Mouse (Mus musculus) v-Abl transformed pro-B cells (cell line): ENCODE measurements around the gene Epas1.

Source experiments
- in situ Hi-C, 2 experiments: fragments of 400-800 bp; cut with MboI; formaldehyde crosslinking; loops; one replicate each; pipeline ENCODE4 v1.15.1; 2025; ENCODE audit not compliant: unreplicated experiment in 2 of 2

Epas1 gene

GRCm38 (mm10) chr17:86784405-86784977 lies 31.0 kb downstream of the Epas1 start:
- in situ Hi-C loops, result no loop called here

DNA sequence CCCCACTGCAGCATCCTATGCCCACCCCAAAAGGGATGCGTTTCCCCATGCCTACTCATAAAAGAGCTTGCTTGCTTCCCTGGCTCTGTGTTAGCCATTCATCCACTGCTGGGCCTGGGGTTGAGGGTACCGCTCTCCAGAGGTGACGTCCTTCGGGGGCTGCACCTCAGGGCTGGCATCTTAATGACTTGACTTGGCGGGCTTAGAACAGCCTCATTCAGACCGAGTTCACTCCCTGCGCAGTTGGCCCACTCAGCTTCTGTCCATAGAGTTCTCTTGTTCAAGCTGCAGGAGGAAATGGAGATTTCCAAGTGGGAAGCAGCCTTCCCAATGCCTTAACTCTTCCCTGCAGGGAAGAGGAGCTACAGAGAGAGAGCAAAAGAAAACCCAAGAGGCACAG lies 32.1 kb downstream of the Epas1 start:
- in situ Hi-C loops, result no loop called here

DNA sequence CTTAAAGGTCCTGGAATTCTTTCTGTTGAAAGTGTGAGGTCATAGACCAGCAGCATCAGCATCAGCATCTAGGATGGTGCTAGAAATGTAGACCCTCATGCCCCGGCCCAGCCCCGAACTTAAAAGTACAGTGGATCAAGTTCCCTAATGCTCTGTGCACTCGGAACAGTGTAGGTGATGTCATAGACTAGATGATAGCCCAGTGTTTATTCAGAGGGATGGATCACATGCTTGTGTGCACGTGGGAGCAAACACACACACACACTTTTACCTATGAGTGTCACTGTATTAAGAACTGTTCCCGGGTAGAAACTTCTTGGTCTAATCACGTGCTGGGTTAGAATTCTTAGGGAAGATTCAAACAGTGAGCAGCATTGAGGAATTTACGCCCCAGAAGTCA lies 33.0 kb downstream of the Epas1 start:
- in situ Hi-C loops, result no loop called here

DNA sequence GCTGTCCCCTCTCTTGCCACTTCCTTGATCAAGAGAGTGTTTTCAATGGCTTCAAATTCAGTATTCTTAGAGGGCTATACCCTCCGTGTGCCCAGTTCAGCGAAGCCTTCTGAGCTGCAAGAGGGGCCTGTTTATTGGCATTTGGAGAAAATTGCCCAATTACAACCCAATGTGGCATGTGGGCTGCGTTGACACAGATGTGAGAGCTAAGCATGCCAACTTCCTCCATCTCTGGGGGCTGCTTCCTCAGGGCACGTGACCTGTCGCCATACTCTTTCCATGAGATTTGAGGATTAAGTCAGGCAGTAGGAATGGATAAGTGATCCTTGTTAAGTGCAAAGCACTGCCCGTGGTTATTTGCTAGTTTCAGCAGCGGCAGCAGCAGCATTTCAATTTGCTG lies 34.3 kb downstream of the Epas1 start:
- in situ Hi-C loops, result no loop called here

- in situ Hi-C loops, result no loop called here
These were observed 34.8 kb downstream of the Epas1 start for GRCm38 (mm10) chr17:86788316-86788715.

- in situ Hi-C loops, result no loop called here
These were observed 38.4 kb downstream of the Epas1 start for GRCm38 (mm10) chr17:86791925-86792324.

DNA sequence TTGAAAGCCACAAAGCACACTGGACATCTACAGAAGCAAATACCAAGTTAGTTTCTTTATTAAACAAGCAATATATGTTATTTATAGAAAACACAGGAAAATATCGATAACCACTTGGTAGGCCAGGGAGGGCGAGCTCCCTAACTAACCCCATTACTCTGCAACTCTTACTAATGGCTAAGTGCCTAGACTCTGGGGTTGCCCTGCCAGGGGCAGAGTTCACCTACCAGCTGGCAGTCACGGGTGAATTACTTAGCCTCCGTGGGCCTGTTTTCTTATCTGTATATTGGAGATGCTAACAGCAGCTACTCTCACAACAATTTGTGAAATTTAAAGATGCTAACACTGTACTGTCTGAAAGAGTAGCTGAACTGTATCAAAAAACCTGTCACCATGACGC lies 42.3 kb downstream of the Epas1 start:
- in situ Hi-C loops, result no loop called here

- in situ Hi-C loops, result no loop called here
These were observed 43.5 kb downstream of the Epas1 start for GRCm38 (mm10) chr17:86797031-86797430.

GRCm38 (mm10) chr17:86798460-86798859 lies 45.0 kb downstream of the Epas1 start:
- in situ Hi-C loops, result no loop called here

GRCm38 (mm10) chr17:86798951-86799350 lies 45.5 kb downstream of the Epas1 start:
- in situ Hi-C loops, result no loop called here

- in situ Hi-C loops, result loop anchor here (25.0 kb wide), 1 partner anchor 1963 kb away; no protein-coding TSS in a partner anchor
These were observed 47.0 kb downstream of the Epas1 start for GRCm38 (mm10) chr17:86800535-86800934.

DNA sequence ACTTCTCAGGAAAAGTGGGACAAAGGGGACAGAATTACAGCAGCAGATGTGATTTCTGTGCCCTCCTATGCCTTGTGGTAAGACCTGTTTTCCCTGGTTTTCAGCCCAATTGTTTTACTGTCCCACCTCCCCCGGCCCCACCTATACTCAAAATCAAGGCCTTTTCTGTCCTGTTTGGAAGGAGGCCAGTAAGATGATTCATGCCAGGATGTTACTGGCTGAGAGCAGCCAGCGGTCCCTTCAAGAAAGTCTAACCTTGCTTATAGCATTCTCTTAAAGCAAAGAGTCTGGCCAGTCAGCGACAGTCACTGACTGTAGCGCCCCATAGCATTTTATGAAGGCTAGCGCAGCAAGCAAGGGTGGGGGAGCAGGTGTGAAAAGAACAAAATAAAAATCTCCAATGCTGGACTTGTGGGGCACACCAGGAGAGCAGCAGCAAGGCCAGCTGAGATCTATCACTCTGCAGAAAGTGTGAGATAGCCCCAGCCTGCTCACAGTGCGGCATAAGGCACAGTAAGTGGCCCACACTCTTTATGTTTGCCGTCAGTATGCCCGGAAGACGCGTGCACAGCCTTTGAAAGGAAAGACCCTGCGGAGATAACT lies 47.8 kb downstream of the Epas1 start:
- in situ Hi-C loops, result loop anchor here (25.0 kb wide), 1 partner anchor 1964 kb away; no protein-coding TSS in a partner anchor

GRCm38 (mm10) chr17:86801876-86802275 lies 48.4 kb downstream of the Epas1 start:
- in situ Hi-C loops, result loop anchor here (25.0 kb wide), 1 partner anchor 1965 kb away; no protein-coding TSS in a partner anchor

DNA sequence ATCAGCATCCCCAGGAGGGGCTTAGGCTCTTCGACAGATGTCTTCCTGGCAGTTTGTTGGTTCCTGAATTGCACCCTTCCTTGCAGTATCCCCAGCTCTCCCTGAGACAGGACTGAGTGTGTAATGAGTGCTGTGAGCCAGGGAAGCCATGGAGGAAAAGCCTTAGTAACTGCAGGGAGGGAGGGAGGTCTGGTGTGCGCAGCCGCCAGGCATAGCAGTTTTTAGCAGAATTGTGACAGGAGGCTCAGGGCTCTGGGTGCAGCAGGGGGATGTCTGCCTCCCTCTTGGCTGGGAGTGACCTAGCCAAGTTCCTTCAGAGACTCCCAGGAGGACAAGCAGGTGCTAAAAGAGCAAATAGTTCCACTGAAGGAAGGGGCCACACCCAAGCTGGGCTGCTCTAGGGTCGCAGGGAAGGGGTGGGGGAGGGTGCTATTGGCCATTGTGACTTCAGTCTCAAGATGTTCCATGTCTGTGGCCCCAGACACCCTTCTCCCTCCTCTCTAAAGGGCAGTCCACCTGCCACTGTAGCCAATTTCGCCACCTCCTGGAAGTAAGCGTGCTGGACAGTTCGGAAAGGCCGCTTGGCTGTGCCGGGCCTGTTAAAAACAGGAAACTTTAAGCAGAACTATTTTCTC lies 49.0 kb downstream of the Epas1 start:
- in situ Hi-C loops, result loop anchor here (25.0 kb wide), 1 partner anchor 1965 kb away; no protein-coding TSS in a partner anchor

DNA sequence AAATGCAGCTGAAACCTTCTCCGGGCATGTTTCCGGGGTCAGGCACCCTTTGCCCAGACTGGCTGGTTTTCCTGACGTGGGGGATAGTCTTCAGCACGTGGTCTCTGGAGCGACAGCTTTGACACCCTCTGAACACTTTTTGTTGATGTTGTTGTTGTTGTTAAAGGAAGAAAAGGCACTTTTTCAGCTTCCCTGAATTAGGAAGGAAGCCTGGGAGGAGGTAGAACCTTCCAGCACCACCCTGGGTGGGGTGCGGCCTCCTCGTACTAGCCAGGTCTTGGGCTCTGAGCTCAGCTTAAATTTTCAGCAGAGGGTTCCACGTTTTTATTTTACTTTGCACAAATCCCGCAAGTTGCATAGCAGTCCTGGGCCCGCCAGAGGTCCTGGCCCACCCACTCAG lies 49.6 kb downstream of the Epas1 start:
- in situ Hi-C loops, result loop anchor here (25.0 kb wide), 1 partner anchor 1966 kb away; no protein-coding TSS in a partner anchor

DNA sequence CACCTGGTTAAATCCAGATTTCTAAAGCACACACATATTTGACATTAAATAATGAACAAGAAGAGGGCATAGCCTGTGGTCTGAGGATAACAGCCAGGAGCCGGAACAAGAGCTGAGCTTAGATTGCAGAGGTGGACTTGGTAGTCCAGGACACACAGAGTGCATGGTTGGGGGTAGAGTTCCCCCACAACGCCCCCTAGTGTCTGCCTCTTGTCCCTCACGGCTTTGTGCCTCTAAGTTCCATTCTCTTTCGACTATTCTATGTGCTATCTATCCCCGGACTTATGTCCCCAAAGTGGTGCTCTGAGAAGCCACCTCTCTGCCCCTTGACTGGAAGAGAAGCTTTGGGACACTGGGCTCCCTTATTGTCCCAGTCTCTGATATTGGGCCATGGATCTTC lies 50.2 kb downstream of the Epas1 start:
- in situ Hi-C loops, result loop anchor here (25.0 kb wide), 1 partner anchor 1966 kb away; no protein-coding TSS in a partner anchor

- in situ Hi-C loops, result loop anchor here (5.0 to 25.0 kb wide), 4 partner anchors 275 to 1975 kb away; no protein-coding TSS in a partner anchor
These were observed 58.5 kb downstream of the Epas1 start for GRCm38 (mm10) chr17:86812029-86812428.

- in situ Hi-C loops, result loop anchor here (5.0 to 25.0 kb wide), 4 partner anchors 277 to 1977 kb away; no protein-coding TSS in a partner anchor
These were observed 60.8 kb downstream of the Epas1 start for GRCm38 (mm10) chr17:86814320-86814719.

GRCm38 (mm10) chr17:86815016-86815865 lies 61.7 kb downstream of the Epas1 start:
- in situ Hi-C loops, result loop anchor here (10.0 to 25.0 kb wide), 2 partner anchors 660 to 1978 kb away; no protein-coding TSS in a partner anchor

DNA sequence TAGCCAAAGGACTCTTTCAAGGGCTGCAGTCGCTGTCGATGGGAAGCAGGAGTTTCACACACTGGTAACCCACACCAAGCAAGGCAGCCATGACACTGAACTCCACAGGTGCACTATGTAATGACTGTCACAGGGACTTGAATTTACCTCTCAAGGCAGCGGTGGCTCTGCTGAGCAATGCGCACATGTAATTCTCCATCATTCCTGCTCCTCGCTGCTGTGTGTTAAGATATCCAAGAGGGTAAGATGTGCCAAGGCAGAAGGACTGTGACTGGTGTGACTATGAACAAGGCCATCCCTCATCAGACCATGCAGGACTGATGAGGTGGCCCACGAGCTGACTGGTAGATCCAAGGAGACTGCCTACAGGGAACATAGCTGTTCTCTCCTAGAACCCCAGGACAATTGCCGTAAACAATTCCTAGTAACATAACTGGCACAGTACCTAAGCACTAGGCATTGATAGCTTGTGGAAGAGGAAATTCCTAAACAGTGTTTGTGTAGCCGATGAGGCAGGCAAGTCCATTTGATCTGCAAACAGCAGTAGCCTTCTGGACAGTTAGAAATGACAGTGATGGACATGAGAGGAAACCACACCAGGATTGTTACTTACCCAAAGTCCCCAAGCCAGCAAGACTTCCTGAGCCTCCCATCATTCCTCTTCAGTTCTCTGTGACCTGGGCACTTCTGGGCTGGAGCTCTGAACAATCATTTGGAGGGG lies 68.7 kb downstream of the Epas1 start:
- in situ Hi-C loops, result loop anchor here (25.0 kb wide), 1 partner anchor 1985 kb away; no protein-coding TSS in a partner anchor
